Mouse (Mus musculus) brown adipose tissue, adult 24 weeks (tissue): ENCODE results near the gene Cyp1a2. TPM values are rescaled to one million over a fixed set of nuclear protein-coding genes. Genes with fewer than 3 reads are reported as not detected.

ENCODE experiments used
- H3K27ac ChIP-seq: fragments of 200-500 bp; replicated peaks from 2 replicates; pipeline ENCODE4 v1.5.1; 2012; ENCODE audit warnings: low read depth, mild to moderate bottlenecking, low read length
- H3K4me1 ChIP-seq: fragments of 200-500 bp; 2 replicates; pipeline ENCODE4 v1.6.1; 2012; ENCODE audit warnings: low read length, mixed read lengths; ENCODE audit not compliant: control insufficient read depth, insufficient read depth, insufficient read length
- H3K4me3 ChIP-seq: fragments of 200-500 bp; 2 replicates; pipeline ENCODE4 v1.5.1; 2012; ENCODE audit warnings: low read depth, mild to moderate bottlenecking, low read length, moderate library complexity; ENCODE audit not compliant: insufficient read depth
- polyA plus RNA-seq: library from polyadenylated mRNA; stranded (reverse); fragments of >200 nt; gene quantifications from 2 replicates; pipeline ENCODE4 v1.2.4, GENCODE M21; 2012; ENCODE audit not compliant: missing spikeins, insufficient read depth, insufficient read length

The Cyp1a2 gene
- polyA plus RNA-seq, 1 experiment: not detected

DNA sequence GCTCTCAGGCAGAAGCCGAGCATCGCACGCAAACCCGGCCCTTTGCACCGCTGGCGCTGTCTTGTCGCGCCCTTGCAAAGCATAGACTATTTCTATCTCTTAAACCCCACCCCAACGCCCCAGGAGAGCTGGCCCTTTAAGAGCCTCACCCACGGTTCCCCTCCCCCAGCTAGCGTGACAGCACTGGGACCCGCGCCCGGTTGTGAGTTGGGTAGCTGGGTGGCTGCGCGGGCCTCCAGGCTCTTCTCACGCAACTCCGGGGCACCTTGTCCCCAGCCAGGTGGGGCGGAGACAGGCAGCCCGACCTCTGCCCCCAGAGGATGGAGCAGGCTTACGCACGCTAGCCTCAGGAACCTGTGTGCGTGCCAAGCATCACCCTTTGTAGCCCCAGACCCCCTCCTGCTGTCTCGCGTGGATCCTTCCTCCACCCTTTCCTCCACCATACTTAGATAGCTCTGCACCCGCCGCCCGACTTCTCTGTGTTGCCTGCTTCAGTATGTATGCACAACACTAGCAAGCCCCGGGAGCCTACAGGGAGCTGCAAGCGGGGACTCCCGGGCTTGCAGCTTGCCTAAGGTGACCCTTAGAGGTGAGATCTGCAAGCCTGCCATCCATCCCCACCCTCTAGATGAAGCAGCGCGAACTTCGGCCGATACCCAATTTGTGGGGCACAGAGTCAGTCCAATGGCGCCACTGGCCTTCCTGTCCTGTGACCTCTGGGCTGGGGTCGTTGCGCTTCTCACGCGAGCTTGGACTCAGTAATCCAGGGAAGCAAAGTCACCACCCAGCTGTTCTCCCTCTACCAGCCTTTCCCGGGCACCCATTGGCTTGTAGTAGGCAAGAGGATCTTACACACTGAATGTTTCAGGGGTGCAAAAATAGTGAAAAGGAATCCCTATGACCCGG lies 13.1 kb upstream of the Cyp1a2 start:
- H3K4me3 ChIP-seq: peak overlapping the region; percentile 39
- H3K27ac ChIP-seq: no peak overlapping the region
- peaks cover 11% of the 10 kb centered on the region for H3K4me1 ChIP-seq

DNA sequence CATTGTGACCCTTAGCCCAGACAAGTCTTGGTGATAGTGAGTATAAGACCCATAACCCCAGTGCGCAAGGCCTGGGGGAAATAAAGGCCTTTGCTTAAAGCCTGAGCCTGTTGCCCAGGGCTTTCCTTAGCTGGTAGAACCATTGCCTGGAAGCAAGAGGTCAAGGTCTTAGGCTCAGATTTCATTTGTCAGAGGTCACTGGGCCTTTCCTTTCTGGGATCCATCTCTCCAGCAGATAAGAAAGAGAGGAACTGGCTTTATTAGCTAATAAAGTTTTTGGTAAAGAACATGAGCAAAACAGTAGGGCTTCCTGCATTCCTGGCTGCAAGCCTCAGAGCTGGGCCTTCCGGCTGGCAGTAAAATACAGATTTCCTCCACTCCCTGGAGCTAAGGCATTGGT lies 10.6 kb upstream of the Cyp1a2 start:
- Histone ChIP-seq H3K27ac (peak overlapping the region; percentile 14; the same call in 1 of the 2 replicates), H3K4me3 (no peak overlapping the region), H3K4me1 (peaks cover 11% of the 10 kb centered on the region)

DNA sequence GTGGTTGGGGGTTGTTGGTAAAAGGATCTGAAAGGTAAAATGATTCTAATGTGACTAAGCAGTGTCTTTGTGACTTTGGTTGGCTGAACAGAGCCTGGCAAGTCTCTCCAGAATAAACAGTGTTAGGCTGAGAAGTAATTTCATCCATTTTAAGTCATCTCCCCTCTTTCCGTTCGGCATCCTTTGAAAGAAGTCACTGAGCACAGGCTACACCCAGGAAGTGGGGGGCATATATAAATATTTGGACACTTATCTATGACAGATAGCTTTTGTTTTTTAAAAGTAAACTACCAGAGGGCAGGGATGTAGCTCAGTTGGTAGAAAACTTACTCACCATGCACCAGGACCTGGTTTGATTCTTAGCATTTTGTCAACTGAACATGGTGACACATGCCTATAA lies 5.1 kb upstream of the Cyp1a2 start:
- Histone ChIP-seq H3K4me3 (no peak overlapping the region), H3K4me1 (no peaks in the 10 kb centered on the region), H3K27ac (no peak overlapping the region)

DNA sequence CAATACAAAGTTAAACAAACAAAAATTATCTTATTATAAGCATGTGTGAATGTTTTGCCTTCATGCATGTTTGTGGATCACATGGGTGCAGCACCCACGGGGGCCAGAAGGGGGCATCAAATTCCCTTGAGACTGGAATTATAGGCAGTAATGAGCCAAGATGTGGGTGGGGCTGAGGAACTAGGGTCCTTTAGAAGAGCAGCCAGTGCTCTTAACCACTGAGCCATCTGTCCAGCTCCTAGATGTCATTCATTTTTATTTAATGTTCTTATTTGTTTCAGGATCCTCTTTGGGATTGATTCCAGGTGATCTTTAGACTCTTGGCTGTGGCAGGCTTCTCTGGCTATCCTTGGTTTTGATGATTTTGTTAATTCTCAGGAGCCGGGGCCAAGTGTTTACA lies 4.7 kb upstream of the Cyp1a2 start:
- Histone ChIP-seq H3K4me3 (no peak overlapping the region), H3K27ac (no peak overlapping the region)

DNA sequence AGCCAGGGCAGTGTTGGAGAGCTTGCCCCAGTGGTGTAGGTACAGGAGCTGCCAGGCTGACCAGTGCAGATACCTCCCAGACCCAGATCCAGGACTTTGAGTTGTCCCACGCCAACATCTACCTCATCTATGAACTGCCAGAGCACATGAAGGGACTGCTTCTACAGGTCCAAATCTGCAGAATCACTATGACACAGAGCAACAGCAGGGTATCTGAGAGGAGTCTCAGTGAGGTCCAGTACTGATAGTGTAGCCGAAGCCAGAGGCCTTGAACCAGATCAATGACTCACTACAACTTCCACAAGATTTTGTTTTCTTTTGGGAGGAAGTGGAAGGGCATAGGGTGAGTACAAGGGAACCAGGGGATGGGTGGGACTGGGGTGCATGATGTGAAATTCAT lies 4.2 kb upstream of the Cyp1a2 start, which contains the start of gene Cyp1a1:
TSS of gene Cyp1a1 (plus strand) at position 178 of the 400 bp plus-strand sequence.
- Histone ChIP-seq H3K4me3 (no peak within 1 kb of the TSS), H3K4me1 (no peaks in the 10 kb centered on the region), H3K27ac (no peak within 1 kb of the TSS)

More for the DNA sequence above, 4.7 kb upstream of the Cyp1a2 start:
- H3K4me1 ChIP-seq: no peaks in the 10 kb centered on the region

DNA sequence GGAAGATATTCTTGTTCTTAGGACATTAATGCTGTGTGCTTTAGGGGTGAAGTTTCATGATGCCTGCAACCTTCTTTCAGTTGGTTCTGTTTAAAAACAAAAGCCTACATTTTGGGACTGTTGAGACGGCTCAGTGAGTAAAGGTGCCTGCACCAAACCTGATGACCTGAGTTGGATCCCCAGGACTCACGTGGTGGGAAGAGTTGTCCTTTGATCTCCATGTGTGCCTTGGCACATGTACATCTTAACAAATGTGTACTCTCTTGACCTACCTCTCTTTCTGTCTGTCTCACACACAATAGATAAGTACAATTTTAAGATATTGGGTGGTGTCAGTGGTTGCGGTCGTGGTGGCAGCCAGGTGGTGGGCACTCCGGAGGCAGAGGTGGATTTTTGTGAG lies 2.5 kb upstream of the Cyp1a2 start:
- Histone ChIP-seq H3K4me3 (no peak overlapping the region), H3K27ac (no peak overlapping the region), H3K4me1 (no peaks in the 10 kb centered on the region)

DNA sequence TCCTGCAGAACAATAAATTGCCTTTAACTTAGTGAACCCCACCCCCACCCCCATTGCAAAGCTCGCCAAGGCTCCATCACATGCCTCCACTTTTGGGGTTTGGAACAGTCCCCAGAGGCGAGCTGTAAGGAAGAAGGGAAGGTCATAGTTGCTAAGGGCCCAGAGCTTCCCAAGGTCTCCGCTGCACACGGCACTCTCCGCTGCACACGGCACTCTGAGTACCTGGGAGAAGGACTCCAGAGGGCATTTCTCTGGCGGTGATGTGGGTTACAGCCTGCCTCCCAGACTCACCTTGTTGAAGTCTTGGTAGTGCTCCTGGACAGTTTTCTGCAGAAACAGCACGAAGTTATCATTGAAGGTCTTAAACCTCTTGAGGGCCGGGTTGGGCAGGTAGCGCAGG lies 2.1 kb downstream of the Cyp1a2 start:
- H3K27ac ChIP-seq: no peak overlapping the region
- H3K4me1 ChIP-seq: no peaks in the 10 kb centered on the region
- no peak overlapping the region for H3K4me3 ChIP-seq

DNA sequence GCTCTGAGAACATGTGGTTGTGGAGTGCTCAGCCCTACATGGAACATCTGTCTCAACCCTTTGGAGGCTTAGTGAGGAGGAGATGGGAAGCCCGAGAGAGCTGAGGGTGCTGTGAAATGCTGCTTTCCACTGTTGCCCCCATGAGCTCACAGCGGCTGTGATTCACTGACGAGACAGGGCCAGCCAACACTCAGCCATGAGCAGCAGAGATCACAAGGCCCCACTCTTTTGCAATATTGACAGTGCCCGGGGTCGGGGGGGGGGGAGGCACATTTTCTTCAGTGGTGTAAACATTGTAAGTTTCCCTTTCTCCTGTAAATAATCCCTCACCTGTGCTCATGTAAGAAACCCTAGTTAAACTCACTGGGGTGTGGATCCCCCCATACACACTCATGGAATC lies 12.0 kb downstream of the Cyp1a2 start:
- H3K27ac ChIP-seq: no peak overlapping the region
- peaks cover 14% of the 10 kb centered on the region for H3K4me1 ChIP-seq
- no peak overlapping the region for H3K4me3 ChIP-seq

DNA sequence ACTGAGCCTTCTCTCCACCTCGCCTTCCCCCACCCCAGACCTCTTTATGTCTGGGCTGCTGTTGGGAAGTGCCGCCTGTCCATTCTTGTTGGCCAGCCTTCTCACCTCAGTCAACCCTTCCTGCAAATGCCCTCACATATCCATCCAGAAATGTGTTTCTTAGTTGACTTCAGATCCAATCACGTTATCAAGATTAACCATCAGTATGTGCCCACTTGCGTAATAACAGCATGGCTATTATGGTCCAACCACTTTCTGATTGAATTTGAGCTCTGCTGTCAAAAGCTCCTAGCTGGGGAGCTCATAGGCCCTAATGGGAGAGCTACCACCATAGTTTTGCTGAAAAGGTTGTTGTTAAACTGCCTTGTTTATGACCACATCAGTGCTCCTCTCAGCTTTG lies 12.5 kb downstream of the Cyp1a2 start:
- Histone ChIP-seq H3K27ac (no peak overlapping the region), H3K4me1 (peaks cover 14% of the 10 kb centered on the region), H3K4me3 (no peak overlapping the region)

DNA sequence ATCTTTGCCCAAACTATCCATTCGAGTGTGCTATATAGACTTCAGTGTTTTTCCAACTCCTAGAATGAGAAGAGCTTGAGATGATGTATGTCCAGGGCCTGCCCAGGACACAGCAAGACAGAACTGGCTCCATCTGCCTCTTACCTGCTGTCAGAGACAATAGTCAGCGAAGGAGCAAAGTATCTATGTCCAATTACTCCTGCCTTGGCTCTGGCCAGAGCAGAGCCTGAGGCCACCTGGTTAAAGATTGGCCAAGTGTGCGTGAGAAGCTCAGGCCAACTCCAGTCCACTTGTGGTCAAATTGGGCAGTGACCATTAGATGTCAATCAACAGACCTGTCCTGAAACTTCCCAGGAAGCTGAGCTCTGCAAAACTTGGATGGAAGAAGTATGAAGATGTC lies 13.9 kb downstream of the Cyp1a2 start:
- H3K4me3 ChIP-seq: no peak overlapping the region
- no peak overlapping the region for H3K27ac ChIP-seq
- H3K4me1 ChIP-seq: peaks cover 14% of the 10 kb centered on the region

DNA sequence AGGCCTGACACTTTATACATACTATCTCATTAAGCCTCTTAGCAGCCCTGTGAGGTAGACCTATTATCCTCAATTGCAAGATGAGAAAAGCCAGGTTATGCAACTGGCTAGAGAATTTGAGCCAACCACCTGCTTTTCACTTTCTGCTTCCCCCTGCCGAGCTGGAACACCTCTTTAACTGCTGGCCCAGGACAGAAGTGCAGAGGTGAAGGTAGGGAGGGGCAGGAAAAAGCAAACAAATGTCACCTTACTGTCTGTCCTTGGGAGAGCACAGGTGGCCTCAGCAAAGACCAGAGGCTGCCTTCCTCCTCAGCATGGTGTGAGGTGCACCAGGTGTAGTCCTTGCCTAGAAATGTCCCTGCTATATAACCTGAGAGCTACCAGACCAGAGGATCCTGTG lies 15.2 kb downstream of the Cyp1a2 start:
- Histone ChIP-seq H3K4me3 (no peak overlapping the region), H3K27ac (peak overlapping the region; percentile 11; the same call in 1 of the 2 replicates), H3K4me1 (peaks cover 13% of the 10 kb centered on the region)

DNA sequence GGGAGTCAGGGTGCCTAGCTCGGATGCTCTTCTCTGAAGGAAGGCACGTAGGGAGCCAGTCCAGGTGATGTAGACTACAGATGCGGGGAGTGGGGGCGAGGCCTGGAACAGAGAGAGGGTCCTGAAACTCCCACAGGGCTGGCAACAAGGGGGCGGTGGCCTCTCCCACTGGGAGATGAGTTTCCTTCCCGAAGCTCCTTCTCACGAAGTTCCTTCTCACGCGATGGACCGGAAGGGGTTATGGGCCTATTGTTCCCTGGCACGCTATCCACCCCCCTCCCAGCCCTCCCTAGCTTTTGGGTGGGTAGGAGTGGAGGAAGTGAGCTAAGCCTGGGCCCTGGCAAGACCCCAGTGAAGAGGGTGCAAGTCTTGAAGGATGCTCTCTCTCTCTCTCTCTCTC lies 15.7 kb downstream of the Cyp1a2 start:
- H3K27ac ChIP-seq: peak overlapping the region; percentile 73
- H3K4me3 ChIP-seq: no peak overlapping the region
- H3K4me1 ChIP-seq: peaks cover 10% of the 10 kb centered on the region

DNA sequence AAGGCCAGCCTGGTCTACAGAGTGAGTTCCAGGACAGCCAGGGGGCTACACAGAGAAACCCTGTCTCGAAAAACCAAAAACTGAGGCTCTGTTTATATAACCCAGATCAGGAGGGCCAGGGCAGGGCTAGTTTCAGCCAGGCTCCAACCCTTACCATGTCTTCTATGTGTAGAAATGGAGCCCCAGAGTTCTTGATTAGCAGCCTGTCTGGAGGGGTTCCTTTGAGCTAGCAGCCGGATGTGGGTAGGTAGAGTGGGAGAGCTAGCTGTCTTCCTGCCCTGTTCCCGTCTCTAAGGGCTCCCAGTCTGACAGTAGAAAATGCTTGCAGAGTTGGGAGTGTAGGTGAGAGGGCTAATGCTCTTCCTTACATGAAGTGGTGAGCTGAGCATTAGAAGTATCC lies 16.4 kb downstream of the Cyp1a2 start:
- Histone ChIP-seq H3K27ac (peak overlapping the region; percentile 73), H3K4me3 (no peak overlapping the region), H3K4me1 (peaks cover 10% of the 10 kb centered on the region)

DNA sequence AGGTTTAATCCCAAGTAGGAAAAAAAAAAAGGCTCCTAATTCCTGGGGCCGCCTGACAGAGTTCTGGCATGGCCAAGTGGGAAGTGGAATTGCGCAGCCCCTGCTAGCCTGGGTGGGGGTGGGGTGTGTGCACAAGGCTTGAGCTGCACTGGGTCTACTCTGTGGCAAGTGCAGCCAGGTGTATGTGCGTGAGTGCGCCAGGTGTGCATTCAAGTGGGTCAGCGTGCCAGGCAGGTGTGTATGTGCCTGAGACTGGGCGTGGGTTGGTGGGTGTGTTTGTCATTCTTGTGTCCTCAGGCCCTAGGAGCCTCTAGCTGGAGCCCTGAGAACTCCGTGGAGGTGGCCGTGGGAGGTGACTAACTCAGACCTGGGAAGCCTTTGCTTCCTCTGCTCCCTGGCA lies 17.0 kb downstream of the Cyp1a2 start:
- Histone ChIP-seq H3K27ac (no peak overlapping the region), H3K4me1 (peaks cover 10% of the 10 kb centered on the region), H3K4me3 (no peak overlapping the region)

DNA sequence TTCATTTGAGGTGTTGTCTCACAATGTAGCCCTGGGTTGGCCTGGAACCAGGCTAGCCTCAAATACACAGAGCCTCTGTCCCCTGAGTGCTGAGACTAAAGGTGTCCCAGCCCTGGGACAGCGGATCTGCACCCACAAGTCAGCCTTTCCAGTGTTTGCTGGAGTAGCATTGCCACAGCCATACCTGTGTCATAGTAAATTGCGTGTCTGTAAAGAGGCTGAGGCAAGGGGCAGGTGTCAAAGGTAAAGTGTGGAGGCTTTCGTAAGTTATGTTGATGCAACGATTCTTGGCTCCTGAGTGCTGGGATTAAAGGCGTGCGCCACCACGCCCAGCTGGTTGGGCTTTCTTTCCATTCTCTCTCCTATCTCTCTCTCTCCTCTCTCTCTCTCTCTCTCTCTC lies 18.9 kb downstream of the Cyp1a2 start:
- H3K27ac ChIP-seq: no peak overlapping the region

DNA sequence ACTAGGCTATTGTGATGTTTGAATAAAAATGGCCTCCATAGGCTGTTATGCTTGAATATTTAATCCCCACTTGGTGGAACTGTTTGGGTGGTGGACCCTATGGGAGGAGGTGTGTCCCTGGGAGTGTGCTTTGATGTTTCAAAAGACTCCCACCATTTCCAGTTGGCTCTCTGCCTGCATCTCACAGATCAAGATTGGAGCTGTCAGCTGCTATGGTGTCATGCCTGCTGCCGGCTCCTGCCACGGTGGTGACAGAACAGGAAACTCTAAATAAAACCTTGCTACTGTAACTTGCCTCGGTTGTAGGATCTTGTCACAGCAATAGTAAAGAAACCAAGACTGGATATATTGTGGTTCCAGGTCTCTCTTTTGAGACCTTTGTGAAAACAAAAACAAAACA lies 22.0 kb downstream of the Cyp1a2 start:
- Histone ChIP-seq H3K27ac (no peak overlapping the region), H3K4me3 (no peak overlapping the region), H3K4me1 (no peaks in the 10 kb centered on the region)

More for the DNA sequence above, 18.9 kb downstream of the Cyp1a2 start:
- Histone ChIP-seq H3K4me1 (peaks cover 7% of the 10 kb centered on the region), H3K4me3 (no peak overlapping the region)
